Mouse (Mus musculus) activated CD4-positive, CD25-positive, alpha-beta regulatory T cell, adult 4 months (primary cell): ENCODE measurements around the gene Mrpl38. TPM values are rescaled to one million over a fixed set of nuclear protein-coding genes. Genes with fewer than 3 reads are reported as not detected.
"Not testable (repeated sequence)": the region's sequence is repeated elsewhere in the genome, so short reads cannot be mapped to it uniquely, and the experiment has no call there.

Source experiments
- ATAC-seq: one replicate; pipeline ENCODE4 v1.8.0; 2017
- polyA plus RNA-seq, 2 experiments: library from polyadenylated mRNA; unstranded; fragments of 100-300 nt; shearing (Covaris generic); gene quantifications; one replicate each; pipeline ENCODE4 v1.2.1; 2017

Mrpl38 gene
- polyA plus RNA-seq, 2 experiments from 2014 or later: 17.9 to 25.8 TPM

DNA sequence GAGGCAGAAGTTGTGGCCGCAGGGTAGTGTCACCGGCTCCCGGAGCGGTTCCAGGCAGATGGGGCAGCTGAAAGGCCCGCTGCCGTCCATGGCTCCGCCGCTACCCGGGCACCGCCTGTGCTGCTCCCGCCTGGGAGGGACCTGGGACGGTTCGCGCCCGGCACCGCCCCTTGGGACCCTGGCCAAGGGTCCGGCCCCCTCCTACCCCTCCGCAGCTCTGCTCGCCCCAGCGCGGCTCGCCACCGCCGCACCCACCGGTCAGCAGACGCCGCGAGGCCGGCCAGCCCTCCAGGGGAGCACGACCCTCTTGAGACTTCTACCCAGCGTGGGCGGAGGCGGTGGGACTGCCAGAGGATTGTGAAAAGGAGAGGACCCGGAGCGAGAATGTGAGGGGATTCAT lies 28.5 kb downstream of the Mrpl38 start:
- ATAC-seq: no peak

DNA sequence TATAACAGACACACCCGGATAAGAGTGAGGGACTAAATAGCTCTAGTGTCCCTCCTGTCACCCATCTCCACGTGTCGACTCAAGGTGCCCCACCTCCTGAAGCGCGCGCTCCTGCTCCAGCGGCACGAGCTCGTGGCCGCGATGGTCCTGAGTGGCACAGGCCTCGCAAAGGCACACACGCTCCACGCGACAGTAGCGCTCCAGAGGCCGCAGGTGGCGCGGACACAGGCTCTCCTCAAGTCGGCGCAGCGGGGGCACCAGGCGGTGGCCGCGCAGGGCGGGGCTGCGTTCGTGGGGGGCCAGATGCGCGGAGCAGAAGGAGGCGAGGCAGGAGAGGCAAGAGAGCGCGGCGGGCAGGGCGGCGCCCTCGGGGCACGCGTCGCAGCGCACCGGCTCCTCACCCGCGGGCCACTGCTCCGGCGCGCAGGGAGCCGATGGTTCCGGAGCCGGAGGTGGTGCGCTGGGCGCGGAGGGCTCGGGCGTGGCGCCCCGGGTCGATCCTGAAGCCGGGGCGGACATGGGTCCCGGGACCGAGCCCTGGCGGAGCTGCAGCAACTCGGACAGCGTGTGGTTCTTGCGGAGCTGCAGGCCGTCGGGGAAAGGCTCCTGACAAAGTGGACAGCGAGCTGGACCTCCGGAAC lies 29.1 kb downstream of the Mrpl38 start:
- no peak for ATAC-seq

DNA sequence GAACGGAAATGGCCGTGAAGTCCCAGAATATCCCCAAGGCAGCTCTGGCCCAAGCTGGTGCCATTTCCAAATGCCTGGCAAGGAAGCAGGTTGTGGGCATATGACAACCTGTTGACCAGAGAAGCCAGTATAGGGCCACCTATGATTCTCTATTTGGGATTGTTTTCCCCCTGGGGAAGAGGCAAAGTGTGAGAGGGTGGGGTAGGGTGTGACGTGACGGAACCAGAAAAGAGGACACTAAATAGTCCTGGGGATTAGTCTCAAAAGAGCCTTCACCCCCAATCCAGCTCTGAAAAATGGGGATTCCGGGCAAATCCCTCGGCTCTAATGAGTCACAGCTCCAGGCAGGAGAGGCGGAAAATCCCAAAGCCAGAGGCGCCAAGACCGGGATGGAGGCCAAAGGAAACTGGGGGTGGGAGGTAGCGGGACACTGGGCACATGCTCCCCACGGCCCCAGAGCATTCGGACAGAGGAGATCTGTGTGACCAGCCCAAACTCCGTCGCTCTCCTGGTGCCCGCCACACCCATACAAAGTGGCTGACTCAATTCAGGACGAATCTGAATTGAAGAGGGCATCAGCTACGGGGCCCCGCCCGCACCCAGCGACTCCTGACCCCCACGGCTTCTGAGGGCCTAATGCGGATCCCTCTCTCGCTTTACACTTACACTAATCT lies 30.1 kb downstream of the Mrpl38 start:
- ATAC-seq: no peak

- ATAC-seq: no peak
Observed at GRCm38 (mm10) chr11:116107777-116108285, 30.8 kb downstream of the Mrpl38 start.

DNA sequence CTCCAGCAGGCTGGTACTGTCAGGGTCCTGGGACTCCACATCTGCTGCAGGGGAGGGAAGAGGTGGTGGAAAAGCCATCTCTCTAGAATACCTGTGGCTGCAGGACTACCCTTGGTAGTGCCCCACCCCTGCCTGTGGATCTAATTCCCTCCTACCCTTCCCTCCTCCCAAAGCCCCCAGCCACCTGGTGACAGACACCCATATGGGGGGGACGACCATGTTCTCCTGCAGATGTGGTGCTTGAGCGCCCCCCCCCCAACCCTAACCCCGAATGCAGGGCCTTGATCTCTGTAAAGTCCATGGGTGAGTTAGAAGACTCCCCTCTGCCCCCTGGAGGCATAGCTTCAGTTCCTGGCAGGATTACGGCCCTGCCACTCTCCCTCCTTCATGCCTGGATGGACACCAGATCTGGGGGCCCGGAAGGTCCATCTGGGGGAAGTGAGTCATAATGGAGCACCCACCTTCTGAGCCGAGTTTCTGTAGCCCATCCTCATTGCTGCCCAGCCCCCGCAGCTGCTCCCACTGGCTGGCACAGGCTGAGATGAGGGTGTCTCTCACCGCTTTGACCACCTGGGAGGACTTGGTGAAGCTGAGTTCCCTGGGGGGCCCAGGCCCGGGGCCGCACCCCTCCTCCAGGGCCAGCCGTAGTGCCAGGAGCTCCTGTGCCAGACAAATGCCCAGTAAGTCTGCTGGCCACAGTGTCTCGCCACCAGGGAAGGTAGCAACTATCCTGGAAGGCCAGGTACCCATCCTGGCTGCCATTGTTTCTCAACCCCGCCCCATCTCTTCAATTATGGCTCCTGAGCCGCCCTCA lies 31.5 kb downstream of the Mrpl38 start:
- no peak for ATAC-seq

GRCm38 (mm10) chr11:116106154-116106962 lies 32.3 kb downstream of the Mrpl38 start:
- ATAC-seq: no peak

DNA sequence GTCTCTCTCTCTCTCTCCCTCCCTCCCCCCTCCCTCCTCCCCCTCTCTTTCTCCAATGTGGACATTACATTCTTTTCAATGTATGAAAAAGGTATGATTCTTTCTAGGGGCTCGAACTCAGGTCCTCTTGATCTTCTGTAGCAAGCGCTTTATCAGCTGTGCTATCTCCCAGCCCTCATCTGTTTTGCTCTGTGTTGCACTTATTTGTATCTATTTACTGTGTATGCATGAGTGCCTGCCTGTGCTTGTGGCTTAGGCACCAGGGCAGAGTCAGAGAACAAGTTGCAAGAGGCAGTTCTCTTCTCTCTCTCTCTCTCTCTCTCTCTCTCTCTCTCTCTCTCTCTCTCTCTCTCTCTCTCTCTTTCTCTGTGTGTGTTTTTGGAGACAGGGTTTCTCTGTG lies 33.6 kb downstream of the Mrpl38 start:
- ATAC-seq: no peak

DNA sequence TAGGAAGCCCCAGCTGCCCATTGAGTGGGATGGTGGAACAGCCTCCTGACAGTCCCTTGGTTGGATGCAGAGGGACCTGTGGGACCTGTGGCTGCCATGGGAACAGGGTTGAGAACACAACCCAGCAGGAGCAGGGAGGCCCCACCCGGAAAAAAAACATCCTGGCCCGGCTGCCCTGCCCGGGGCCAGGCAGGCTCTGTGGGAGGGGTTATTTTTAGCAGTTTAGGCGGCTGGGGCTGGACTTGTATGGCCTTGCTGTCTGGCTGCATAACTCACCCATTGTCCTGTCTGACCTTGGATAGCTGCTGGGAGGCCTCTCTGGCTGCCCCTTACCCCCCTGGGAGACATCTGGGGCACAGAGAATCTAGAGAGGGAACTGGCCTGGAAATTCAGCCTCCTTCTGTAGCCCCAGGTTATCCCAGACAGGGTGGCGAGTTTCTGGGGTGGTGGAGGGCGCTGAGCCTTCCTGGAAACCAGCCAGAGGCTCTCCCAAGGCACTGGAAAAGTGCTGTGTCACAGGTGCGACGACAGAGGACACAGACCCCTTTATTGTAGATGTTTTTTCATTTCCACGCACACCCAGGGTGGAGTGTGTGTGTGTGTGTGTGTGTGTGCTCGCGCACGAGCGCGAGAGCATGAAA lies 34.5 kb downstream of the Mrpl38 start:
- ATAC-seq: no peak

GRCm38 (mm10) chr11:116103572-116103971 lies 35.1 kb downstream of the Mrpl38 start:
- no peak for ATAC-seq

DNA sequence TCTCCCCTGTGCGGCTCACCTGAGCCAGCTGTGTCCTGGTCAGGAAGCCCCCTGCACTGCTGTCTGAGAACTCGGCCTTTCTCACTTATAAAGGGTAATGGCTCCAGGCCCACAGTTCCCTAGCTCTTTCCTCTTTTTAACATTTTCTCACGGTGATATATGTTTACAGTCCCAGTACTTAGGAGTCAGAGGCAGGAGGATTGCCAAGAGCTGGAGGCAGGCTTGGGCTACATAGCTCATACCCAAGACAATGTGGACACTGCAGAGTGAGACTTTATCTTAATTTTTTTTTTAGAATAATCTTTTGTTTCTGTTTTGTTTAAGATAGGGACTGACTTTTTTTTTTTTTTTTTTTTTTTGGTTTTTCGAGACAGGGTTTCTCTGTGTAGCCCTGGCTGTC lies 36.2 kb downstream of the Mrpl38 start:
- ATAC-seq: no peak

DNA sequence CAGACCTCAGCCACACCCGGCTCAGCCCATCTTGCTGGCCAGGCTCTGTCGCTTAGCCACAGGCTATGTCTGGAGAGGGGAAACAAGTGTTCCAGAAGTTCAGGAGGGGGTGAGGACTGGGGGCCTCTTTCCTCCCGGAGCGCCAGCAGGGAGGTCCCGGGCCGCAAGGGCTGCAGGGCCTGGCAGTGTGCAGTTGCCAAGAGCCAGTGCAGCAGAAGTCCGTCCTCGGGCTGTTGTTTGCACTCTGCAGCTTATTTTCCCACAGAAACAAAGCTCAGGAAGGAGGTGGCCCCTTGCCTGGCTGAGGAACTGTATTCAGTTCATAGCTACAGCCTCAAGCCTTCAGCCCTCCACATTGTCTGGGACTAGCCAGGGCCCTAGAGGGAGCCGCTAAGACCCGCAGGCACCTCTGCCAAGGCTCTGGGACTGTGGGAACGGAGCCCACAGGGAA lies 36.7 kb downstream of the Mrpl38 start:
- ATAC-seq: no peak

GRCm38 (mm10) chr11:116100839-116101238 lies 37.8 kb downstream of the Mrpl38 start:
- ATAC-seq: no peak

DNA sequence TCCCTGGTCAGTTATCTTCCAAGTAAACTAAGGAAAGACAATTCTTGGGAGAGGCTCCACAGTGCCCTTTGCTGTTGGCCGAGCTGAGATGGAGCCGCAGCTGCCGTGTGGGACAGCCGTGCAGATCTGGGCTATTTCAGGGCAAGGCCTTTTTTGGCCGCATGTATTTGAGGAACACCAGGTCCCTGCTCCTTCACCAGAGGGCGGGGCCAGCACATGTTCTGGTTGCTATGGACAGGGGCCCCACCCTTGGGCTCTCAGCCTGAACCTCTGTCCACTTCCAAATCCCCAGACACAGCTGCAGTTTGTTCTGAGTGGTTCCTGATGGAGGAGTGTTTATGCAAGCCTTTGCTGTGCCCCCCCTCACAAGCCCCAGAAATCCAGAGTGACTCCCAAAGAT lies 38.3 kb downstream of the Mrpl38 start:
- no peak for ATAC-seq

- ATAC-seq: no peak
Observed at GRCm38 (mm10) chr11:116099462-116099861, 39.2 kb downstream of the Mrpl38 start.

DNA sequence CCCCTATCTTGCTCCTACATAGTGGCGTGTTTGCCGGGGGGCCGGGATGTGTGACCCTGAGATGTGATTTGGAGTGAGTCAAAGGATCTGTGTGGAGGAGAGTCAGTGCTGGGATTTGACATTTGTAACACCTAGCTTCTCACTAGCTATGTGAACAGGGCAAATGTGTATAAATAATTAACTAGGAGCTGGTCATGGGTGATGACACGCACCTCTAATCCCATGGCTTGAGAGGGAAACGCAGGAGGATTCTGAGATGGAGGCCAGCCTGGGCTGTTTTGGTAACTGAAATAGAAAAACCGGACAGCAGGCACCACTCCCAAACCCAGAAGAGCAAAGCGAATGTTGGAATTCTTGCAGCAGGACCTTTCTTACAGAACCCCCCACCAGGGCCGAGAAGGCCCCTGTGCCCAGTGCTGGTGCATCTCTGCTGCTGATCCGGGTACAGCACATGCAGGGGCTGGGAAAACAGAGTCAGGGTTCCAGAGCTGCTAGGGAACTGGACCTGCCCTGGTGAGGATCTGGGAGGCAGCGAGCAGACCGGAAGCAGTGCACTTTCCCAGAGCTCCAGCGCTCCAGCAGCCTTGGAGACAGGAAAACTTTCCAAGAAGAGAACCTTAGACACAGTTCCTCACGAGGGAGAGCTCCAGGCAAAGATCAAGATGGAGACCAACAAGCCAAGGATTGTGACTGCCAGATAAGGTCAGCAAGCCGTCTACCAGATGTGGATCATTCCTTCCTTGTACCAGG lies 39.8 kb downstream of the Mrpl38 start:
- no peak for ATAC-seq

DNA sequence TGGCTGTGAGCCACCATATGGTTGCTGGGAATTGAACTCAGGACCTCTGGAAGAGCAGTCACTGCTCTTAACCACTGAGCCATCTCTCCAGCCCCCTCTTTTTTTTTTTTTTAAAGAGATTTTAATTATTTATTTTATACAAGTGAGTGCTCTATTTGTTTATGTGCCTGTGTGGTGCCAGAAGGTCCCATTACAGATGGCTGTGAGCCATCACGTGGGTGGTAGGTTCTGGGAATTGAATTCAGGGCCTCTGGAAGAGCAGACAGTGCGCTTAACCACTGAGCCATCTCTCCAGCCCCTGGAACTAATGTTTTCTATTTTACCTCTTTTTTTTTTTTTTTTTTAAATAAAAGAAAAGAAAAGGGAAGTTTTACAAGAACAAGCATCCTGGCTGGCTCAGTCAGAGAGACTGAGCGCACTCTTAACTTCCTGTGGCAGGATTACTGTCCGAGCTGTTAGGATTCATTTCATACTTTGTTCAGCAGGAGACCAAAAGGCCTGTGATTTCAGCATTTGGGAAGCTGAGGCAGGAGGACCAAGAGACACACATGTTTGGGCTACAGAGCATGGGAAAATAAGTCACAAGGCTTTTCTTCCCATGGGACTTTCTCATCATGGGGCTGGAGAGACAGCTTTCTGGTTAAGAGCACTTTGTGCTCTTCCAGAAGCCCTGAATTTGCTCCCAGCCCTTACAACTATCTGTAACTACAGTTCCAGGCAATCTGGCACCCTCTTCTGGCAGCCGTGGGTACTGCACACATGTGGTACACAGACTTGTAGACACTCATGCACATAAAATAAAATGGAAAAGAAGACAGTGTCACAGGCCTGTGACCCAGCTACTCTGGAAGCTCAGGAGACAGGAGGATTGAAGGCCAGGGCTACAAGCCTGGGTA lies 42.2 kb downstream of the Mrpl38 start:
- ATAC-seq: no peak

DNA sequence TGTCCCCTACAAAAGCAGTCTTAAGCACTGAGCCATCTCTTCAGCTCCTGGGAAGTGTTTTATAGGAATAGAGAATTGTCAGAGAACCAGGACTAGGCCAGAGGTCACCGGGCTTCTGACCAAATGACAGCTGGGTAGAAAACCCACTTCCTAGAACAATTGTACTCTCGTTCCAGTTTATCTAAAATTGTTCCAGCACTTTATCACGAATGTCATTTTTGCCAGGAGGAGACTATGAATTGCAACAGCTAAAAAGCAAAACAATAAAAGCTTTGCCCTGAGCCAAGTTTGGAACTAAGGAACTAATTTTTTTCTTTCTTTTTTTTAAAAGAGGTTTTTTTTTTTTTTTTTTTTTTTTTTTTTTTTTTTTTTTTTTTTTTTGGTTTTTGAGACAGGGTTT lies 43.1 kb downstream of the Mrpl38 start:
- ATAC-seq: no peak

GRCm38 (mm10) chr11:116093771-116094565 lies 44.7 kb downstream of the Mrpl38 start:
- ATAC-seq: no peak

DNA sequence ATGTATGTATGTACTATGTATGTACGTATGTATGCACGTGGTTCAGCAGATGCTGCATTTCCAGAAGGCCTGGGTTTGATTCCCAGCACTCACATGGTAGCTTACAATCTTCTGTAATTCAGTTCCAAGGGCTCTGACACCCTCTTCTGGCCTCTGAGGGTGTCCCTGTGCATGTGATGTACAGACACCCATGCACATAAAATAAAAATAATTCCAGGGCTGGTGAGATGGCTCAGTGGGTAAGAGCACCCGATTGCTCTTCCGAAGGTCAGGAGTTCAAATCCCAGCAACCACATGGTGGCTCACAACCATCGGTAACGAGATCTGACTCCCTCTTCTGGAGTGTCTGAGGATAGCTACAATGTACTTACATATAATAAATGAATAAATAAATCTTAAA lies 45.7 kb downstream of the Mrpl38 start:
- not testable (repeated sequence) for ATAC-seq
